Mouse (Mus musculus) forebrain, embryonic 14.5 days (tissue): ENCODE measurements around the gene Cox14. TPM values are rescaled to one million over a fixed set of nuclear protein-coding genes. Genes with fewer than 3 reads are reported as not detected.

ENCODE experiments used
- ATAC-seq: fragments of 200-750 bp; cut with Nextera tagmentation; 2 replicates; pipeline ENCODE4 v1.8.0; 2017; ENCODE audit warnings: mild to moderate bottlenecking, moderate library complexity
- DNase-seq: peaks from one replicate; pipeline ENCODE4 v3.0.0-alpha.2; 2015; ENCODE audit warnings: low spot score
- H3K27ac ChIP-seq: fragments of 300-500 bp; sonication (generic); 2 replicates; pipeline ENCODE4 v1.5.1; 2014; ENCODE audit warnings: low read depth, mild to moderate bottlenecking, control low read depth, low read length, moderate library complexity
- H3K27me3 ChIP-seq: fragments of 300-500 bp; sonication (generic); replicated peaks from 2 replicates; pipeline ENCODE4 v1.6.1; 2014; ENCODE audit warnings: low read length, control low read depth, mixed read lengths; ENCODE audit not compliant: control insufficient read depth, insufficient read depth
- H3K36me3 ChIP-seq: fragments of 300-500 bp; sonication (generic); 2 replicates; pipeline ENCODE4 v1.6.1; 2014; ENCODE audit warnings: low read length, control low read depth; ENCODE audit not compliant: control insufficient read depth, insufficient read depth
- H3K4me1 ChIP-seq: fragments of 300-500 bp; sonication (generic); 2 replicates; pipeline ENCODE4 v1.6.1; 2014; ENCODE audit warnings: antibody characterized with exemption, low read length, control low read depth; ENCODE audit not compliant: control insufficient read depth, insufficient read depth
- H3K4me2 ChIP-seq: fragments of 300-500 bp; sonication (generic); 2 replicates; pipeline ENCODE4 v1.6.1; 2014; ENCODE audit warnings: mild to moderate bottlenecking, control low read depth, low read length
- H3K4me3 ChIP-seq: fragments of 300-500 bp; sonication (generic); 2 replicates; pipeline ENCODE4 v1.5.1; 2014; ENCODE audit warnings: low read depth, low read length, control low read depth
- H3K9ac ChIP-seq: fragments of 300-500 bp; sonication (generic); 2 replicates; pipeline ENCODE4 v1.6.1; 2014; ENCODE audit warnings: mild to moderate bottlenecking, low read length, control low read depth, moderate library complexity
- H3K9me3 ChIP-seq: fragments of 300-500 bp; sonication (generic); replicated peaks from 2 replicates; pipeline ENCODE4 v1.6.1; 2016; ENCODE audit warnings: low read length, control low read depth, mixed read lengths; ENCODE audit not compliant: control insufficient read depth
- WGBS: fragments of 180-500 bp; shearing (Covaris S2); extraction: QIAGEN DNeasy Blood & Tissue Kit; methylation state at CpG from one replicate; pipeline ENCODE4 v1.1.7; 2014; 5-methylcytosine and 5-hydroxymethylcytosine counted together
- polyA plus RNA-seq: library from polyadenylated mRNA; unstranded; fragments of >200 nt; fragmentation: Nextera tagmentation; extraction: Ambion mirVana; gene quantifications from 2 replicates; pipeline ENCODE4 v1.2.1, GENCODE M21; 2014

The Cox14 gene
- polyA plus RNA-seq, 1 experiment from 2014 or later: 238 TPM

DNA sequence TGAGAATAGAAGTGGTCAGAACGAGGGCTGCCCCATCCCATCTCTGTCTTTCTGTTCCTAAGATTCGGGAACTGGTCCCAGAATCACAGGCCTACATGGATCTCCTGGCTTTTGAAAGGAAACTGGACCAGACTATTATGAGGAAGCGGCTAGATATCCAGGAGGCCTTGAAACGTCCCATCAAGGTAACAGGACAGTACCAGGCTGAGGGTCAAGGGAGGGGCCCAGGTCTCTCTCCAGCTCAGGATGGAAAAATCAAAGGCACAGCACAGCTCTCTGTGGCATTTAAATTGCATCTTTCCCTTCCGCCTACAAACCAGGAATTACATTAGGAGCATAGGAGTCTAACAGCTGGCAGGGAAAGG lies 21.8 kb upstream of the Cox14 start:
- ATAC-seq: no peak
- peak overlapping the region; percentile 92 for H3K4me2 ChIP-seq
- H3K36me3 ChIP-seq: peaks cover 48% of the 10 kb centered on the region
- WGBS: 62% methylated on average over 5 of the region's 5 CpGs
- H3K9ac ChIP-seq: peak overlapping the region; percentile 74
- H3K9me3 ChIP-seq: no peaks in the 10 kb centered on the region
- peak overlapping the region; percentile 47 for H3K4me3 ChIP-seq
- no peaks in the 10 kb centered on the region for H3K27me3 ChIP-seq
- DNase-seq: no peak
- H3K27ac ChIP-seq: peak overlapping the region; percentile 89; the same call in 1 of the 2 replicates
- peaks cover 19% of the 10 kb centered on the region for H3K4me1 ChIP-seq

DNA sequence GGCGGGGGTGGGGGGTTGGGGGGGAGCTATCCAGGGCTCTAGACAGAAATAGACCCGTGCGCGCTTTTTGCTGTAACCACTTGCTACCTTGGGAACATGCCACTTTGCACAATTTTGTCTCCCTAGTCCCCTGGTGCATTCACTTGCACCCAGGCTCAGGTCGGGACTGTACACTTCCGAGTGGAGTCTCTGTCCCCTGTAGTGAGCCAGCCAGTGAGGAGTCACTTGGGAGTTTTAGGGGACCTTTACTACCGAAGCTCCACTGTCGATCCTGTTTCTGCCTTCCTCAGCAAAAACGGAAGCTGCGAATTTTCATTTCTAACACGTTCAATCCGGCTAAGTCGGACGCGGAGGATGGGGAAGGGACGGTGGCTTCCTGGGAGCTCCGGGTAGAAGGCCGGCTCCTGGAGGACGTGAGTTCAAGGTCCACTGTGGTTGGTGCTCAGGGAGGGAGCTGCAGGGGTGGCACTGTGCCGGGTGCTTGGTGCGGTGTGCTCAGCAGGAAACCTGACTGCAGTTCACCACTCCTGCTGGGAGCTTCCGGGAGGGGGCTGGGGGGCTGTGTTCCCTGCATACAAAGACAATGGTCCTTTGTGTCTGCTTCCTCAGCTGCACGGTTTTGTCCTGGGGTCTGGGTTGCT lies 21.3 kb upstream of the Cox14 start:
- H3K4me2 ChIP-seq: peak overlapping the region; percentile 92
- no peak for ATAC-seq
- DNase-seq: no peak
- peak overlapping the region; percentile 89 for H3K27ac ChIP-seq
- peaks cover 19% of the 10 kb centered on the region for H3K4me1 ChIP-seq
- no peaks in the 10 kb centered on the region for H3K27me3 ChIP-seq
- H3K4me3 ChIP-seq: peak overlapping the region; percentile 47
- H3K36me3 ChIP-seq: peaks cover 53% of the 10 kb centered on the region
- WGBS: 28% methylated on average over 23 of the region's 23 CpGs
- H3K9me3 ChIP-seq: no peaks in the 10 kb centered on the region
- H3K9ac ChIP-seq: peak overlapping the region; percentile 74

DNA sequence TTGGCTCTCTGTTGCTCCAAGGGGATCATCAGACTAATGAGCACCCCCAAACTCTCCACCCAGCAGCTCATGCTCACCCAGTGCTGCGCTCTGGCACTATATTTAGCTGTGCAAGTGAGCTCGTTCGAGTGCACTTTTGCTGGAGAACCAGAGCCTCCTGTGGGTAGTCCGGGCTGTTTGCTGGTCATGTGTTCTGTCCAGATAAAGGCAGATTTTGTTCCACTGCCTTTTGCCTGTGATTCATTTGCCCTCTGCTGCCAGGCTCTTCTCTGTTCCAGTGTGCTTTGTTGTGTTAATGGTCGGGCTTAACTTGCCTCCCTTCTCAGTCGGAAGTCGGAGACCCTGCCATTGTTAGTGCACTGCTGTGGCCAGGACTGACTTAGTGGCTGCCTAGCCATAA lies 20.5 kb upstream of the Cox14 start:
- Histone ChIP-seq H3K9me3 (no peaks in the 10 kb centered on the region), H3K4me3 (peak overlapping the region; percentile 47; the same call in 1 of the 2 replicates), H3K27ac (peak overlapping the region; percentile 89; the same call in 1 of the 2 replicates), H3K9ac (peak overlapping the region; percentile 74), H3K4me1 (peaks cover 19% of the 10 kb centered on the region), H3K4me2 (peak overlapping the region; percentile 92), H3K36me3 (peaks cover 60% of the 10 kb centered on the region), H3K27me3 (no peaks in the 10 kb centered on the region)
- 32% methylated on average over 7 of the region's 7 CpGs for WGBS
- ATAC-seq (no peak), DNase-seq (no peak)

DNA sequence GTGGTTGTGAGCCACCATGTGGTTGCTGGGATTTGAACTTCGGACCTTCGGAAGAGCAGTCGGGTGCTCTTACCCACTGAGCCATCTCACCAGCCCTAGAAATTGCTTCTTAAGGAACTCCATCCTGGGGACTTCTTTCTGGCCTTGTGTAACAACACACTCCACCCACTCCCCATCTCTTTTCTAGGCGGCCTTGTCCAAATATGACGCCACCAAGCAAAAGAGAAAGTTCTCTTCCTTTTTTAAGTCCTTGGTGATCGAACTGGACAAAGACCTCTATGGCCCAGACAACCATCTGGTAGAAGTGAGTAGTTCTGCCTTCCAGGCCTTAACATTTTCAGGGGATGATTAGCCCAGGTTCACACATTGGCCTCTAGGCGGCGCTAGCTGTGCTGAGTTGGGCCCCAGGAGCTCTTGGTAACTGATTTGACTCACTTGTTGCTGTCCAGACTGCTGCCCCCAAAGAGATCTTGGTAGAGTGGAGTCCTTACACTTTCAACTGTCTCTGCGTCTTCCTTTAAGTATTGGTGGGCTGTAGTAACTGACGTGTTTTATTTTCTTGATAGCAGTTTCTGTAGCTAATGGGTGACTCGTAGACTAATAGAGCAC lies 19.9 kb upstream of the Cox14 start, which contains the start of gene Gm17349:
Gm17349 (minus strand) TSS at position 51 of the 609 bp plus-strand sequence.
- ATAC-seq: no peak
- 63% methylated on average over 11 of the region's 11 CpGs for WGBS
- H3K4me3 ChIP-seq: peak within 1 kb of the TSS; percentile 47
- no peaks in the 10 kb centered on the region for H3K27me3 ChIP-seq
- H3K4me1 ChIP-seq: peaks cover 19% of the 10 kb centered on the region
- H3K9ac ChIP-seq: peak within 1 kb of the TSS; percentile 74
- H3K36me3 ChIP-seq: peaks cover 67% of the 10 kb centered on the region
- H3K9me3 ChIP-seq: no peaks in the 10 kb centered on the region
- peak; percentile 68 for DNase-seq
- peak within 1 kb of the TSS; percentile 89 for H3K27ac ChIP-seq
- H3K4me2 ChIP-seq: peak within 1 kb of the TSS; percentile 92

DNA sequence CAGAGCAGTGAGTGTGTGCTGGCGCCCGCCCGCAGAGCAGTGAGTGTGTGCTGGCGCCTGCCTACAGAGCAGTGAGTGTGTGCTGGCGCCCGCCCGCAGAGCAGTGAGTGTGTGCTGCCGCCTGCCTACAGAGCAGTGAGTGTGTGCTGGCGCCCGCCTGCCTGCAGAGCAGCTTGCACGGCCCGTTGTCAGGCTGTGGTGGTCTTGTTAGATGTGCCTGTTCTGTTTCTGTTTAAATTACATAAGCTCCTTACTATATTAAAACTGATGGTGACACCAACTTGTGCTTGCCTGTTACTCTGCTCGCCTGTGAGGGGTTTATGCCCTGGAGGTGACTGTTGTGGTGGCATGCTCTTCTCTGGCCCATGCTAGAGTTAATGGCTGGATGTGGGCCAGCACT lies 17.2 kb upstream of the Cox14 start:
- 94% methylated on average over 13 of the region's 13 CpGs for WGBS
- no peak overlapping the region for H3K27ac ChIP-seq
- ATAC-seq (no peak), DNase-seq (no peak)
- H3K4me3 ChIP-seq: no peak overlapping the region
- H3K4me1 ChIP-seq: peaks cover 12% of the 10 kb centered on the region
- no peak overlapping the region for H3K9ac ChIP-seq
- H3K9me3 ChIP-seq: no peaks in the 10 kb centered on the region
- no peak overlapping the region for H3K4me2 ChIP-seq
- peaks cover 93% of the 10 kb centered on the region for H3K36me3 ChIP-seq
- no peaks in the 10 kb centered on the region for H3K27me3 ChIP-seq

DNA sequence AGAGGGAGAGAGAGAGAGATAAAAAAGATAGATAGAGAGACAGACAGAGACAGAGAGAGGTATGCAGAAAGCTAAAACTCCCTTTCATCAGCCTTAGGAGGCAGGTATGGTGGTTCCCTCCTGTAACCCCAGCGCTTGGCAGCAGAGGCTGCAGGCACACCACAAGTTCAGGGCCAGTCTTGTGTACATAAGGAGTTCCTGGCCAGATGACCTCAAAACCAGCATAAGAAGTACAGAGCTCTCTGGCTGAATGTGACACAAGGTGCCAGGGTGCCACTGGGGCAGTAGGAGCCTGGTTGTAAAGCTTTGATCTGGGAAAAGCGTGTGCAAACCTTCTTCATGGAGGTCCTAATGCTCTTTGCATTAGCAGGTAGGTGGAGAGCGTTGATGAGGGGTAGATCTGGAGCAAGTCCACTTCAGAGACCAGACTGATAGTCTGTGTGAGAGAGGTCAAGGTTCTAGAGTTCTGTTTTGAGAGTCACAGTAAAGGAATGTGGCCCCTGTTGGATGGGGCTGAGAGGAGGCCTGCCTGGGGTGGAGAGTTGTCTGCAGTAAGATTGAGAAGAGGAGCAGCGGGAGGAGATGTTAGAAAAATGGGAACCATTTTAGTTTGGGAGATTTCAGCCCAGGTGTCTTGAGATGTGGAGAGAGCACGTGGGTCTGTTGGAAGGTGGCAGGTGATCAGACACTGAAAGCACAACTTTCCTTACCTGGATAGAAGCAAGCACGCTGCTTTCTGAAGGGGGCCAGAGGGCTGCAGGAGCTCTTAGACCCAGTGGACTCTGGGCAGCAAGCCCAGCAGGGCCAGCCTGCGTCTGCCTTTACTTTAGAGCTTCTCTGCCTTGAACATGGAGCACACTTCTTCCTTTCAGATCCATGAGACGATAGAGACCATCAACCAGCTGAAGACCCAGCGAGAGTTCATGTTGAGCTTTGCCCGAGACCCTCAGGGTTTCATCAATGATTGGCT lies 14.9 kb upstream of the Cox14 start:
- DNase-seq (no peak), ATAC-seq (no peak)
- no peak overlapping the region for H3K4me3 ChIP-seq
- H3K36me3 ChIP-seq: peaks cover 94% of the 10 kb centered on the region
- H3K9ac ChIP-seq: no peak overlapping the region
- H3K4me2 ChIP-seq: no peak overlapping the region
- peaks cover 3% of the 10 kb centered on the region; the same call in 1 of the 2 replicates for H3K4me1 ChIP-seq
- H3K9me3 ChIP-seq: no peaks in the 10 kb centered on the region
- WGBS: 93% methylated on average over 10 of the region's 10 CpGs
- H3K27ac ChIP-seq: no peak overlapping the region
- no peaks in the 10 kb centered on the region for H3K27me3 ChIP-seq

DNA sequence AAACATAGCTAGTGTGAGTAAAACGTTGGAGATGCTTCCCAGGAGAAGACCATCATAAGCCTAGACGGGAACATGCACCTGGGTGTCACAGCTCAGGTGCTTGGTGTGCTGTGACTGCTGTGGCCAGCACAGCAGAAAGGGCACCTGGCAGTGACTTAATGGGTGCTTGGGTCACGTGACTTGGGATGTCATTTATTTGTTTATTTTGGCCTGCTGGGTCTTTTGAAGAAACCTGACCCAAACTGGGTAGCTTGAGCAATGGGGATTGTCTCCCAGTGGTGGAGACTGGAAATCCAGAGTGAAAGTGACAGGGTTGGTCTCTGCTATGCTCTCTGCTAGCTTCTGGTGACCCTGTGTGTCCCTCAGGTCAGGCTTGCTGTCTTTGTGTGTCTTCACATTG lies 13.9 kb upstream of the Cox14 start:
- Histone ChIP-seq H3K4me2 (no peak overlapping the region), H3K4me3 (no peak overlapping the region), H3K4me1 (peaks cover 8% of the 10 kb centered on the region; the same call in 1 of the 2 replicates), H3K27me3 (no peaks in the 10 kb centered on the region), H3K9me3 (no peaks in the 10 kb centered on the region), H3K27ac (no peak overlapping the region), H3K36me3 (peaks cover 91% of the 10 kb centered on the region), H3K9ac (no peak overlapping the region)
- DNase-seq (no peak), ATAC-seq (no peak)
- WGBS: 81% methylated on average over 3 of the region's 3 CpGs

DNA sequence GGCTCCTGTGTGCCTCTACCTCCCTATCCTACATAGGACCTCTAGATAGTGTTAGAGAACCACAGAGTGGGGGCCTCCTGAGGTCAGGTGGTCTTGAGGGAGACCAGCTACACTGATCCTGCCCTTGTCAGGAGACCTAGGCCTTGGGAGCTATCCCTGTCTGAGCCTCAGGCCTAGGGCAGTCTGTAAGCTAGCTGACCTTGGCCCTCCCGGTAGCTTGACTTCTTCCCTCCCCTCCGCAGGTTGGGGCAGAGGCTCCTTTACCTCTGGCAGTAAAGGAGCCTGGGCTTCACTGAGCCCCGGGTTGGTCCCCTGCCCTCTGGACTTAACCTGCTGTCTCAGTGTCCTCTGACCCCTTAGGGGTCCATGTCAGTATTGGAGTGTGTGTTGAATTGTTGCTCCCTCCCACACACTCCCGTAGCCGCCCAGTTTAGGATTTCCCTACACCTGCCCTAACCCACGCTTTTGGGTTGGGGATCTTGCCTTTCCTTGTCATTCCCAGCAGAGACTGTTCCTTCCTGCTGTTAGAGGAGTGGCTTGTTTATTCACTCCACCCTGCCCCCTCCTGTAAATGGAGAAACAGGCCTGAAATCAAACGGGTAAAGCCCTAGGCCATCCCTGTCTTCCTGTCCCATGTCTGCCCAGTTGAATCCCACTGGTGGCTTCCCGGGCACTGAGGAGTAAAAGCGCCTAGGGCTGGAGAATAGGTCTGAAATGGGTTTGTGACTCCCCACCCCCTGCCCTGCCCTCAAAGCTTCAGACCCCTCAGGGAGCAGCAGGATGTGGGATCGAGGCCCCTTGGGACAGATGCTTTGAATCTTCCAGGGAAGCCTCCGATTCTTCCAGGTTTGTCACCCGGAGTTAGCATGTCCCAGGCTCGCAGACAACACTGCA lies 12.5 kb upstream of the Cox14 start:
- Histone ChIP-seq H3K4me3 (no peak overlapping the region), H3K9me3 (no peaks in the 10 kb centered on the region), H3K4me2 (no peak overlapping the region), H3K27ac (peak overlapping the region; percentile 11; the same call in 1 of the 2 replicates), H3K4me1 (peaks cover 10% of the 10 kb centered on the region; the same call in 1 of the 2 replicates), H3K27me3 (no peaks in the 10 kb centered on the region), H3K36me3 (peaks cover 78% of the 10 kb centered on the region), H3K9ac (no peak overlapping the region)
- WGBS: 80% methylated on average over 13 of the region's 13 CpGs
- ATAC-seq (no peak), DNase-seq (no peak)
